Comparison of ENCODE assay signal across 10 mouse cellular contexts in genomic region chr10:40629140-40629539, GRCm38 (mm10). TPM values are rescaled to one million over a fixed set of nuclear protein-coding genes. Genes with fewer than 3 reads are reported as not detected.
A peak's percentile ranks its signal among the peaks of the same experiment; 100 is the strongest.
DNase-seq lines count a peak whose midpoint lies in the region; ATAC-seq lines count a peak whose summit lies in the region.
"Had no signal": no experiment of that assay in that cellular context is flagged by ENCODE, and none has a peak within 500 bp of the region (broad histone marks: within the 10 kb centered on the region; RNA-seq: fewer than 3 reads in every experiment).

No protein-coding gene starts in this region.

- no peaks in the 10 kb centered on the region for H3K36me3 ChIP-seq in heart, embryonic 13.5 days
- H3K36me3 ChIP-seq: limb, embryonic 13.5 days had no signal

- no peaks in the 10 kb centered on the region for H3K27me3 ChIP-seq in heart, embryonic 13.5 days (replicated peaks)
- H3K27me3 ChIP-seq: limb, embryonic 13.5 days had no signal

- H3K27ac ChIP-seq in heart, embryonic 13.5 days (replicated peaks) = peak overlapping the region; percentile 91
- H3K27ac ChIP-seq: limb, embryonic 13.5 days had no signal

- peak overlapping the region; percentile 67; the same call in 1 of the 2 replicates for H3K4me2 ChIP-seq in heart, embryonic 13.5 days
- H3K4me2 ChIP-seq: limb, embryonic 13.5 days had no signal

- H3K4me1 ChIP-seq in heart, embryonic 13.5 days = peaks cover 19% of the 10 kb centered on the region

- DNase-seq in heart, adult 11 months = peak; percentile 81
- DNase-seq in heart, adult 8-10 months (ENCODE audit: low spot score) = no peak
- DNase-seq in B cell, adult 2 months = peak; percentile 57 to 60
- DNase-seq in brain, adult 2 months (ENCODE audit: low read depth, low spot score) = peak; percentile 59
- DNase-seq in lung, postnatal 10 days = peak; percentile 66
- DNase-seq in thymus, postnatal 36 days = peak; percentile 62 to 66

- WGBS in heart, embryonic 13.5 days = 73% methylated on average over 7 of the region's 7 CpGs

- no peak overlapping the region for H3K9ac ChIP-seq in heart, embryonic 13.5 days
- H3K9ac ChIP-seq: limb, embryonic 13.5 days had no signal

- peaks cover 7% of the 10 kb centered on the region; the same call in 1 of the 2 replicates for H3K9me3 ChIP-seq in heart, embryonic 13.5 days
- H3K9me3 ChIP-seq: limb, embryonic 13.5 days had no signal

- ATAC-seq in heart, embryonic 13.5 days (ENCODE audit: extremely low read depth, insufficient number of reproducible peaks, low FRiP score, low TSS enrichment) = no peak
- ATAC-seq in monocyte, adult 5-6 weeks (replicated peaks; ENCODE audit: insufficient number of reproducible peaks, low FRiP score, low TSS enrichment, poor library complexity, severe bottlenecking) = no peak

- no peak overlapping the region for H3K4me3 ChIP-seq in heart, embryonic 13.5 days
- H3K4me3 ChIP-seq: limb, embryonic 13.5 days had no signal

RNA-seq across cellular contexts. Expression of gene Ddo, which starts 0.7 kb away (rescaled TPM):
- total RNA-seq in heart, adult 8-10 months (2022) = 10 to 100 TPM; 29.8 to 39.9 (median 33.4) TPM
- polyA plus RNA-seq in heart, embryonic 13.5 days (2015; fragmentation: Nextera tagmentation; extraction: Ambion mirVana) = 10.7 and 12.1 TPM in 2 replicates
- not detected in 3 replicates for total RNA-seq in monocyte, adult 5-6 weeks (2017)

RNA-seq across cellular contexts. Expression of gene Mettl24, which starts 53.9 kb away (rescaled TPM):
- total RNA-seq in heart, adult 8-10 months (2022) = 1 to 10 TPM in 3 of 4 experiments, under 1 TPM in 1; 0.90 to 2.4 (median 1.5) TPM
- 2.4 TPM in 2 replicates for polyA plus RNA-seq in heart, embryonic 13.5 days (2015; fragmentation: Nextera tagmentation; extraction: Ambion mirVana)
- not detected in 3 replicates for total RNA-seq in monocyte, adult 5-6 weeks (2017)

RNA-seq across cellular contexts. Expression of gene Slc22a16, which starts 59.0 kb away (rescaled TPM):
- not detected for total RNA-seq in heart, adult 8-10 months (2022)
- polyA plus RNA-seq in heart, embryonic 13.5 days (2015; fragmentation: Nextera tagmentation; extraction: Ambion mirVana) = not detected in 2 replicates
- total RNA-seq in monocyte, adult 5-6 weeks (2017) = not detected in 3 replicates
- polyA plus RNA-seq: limb, embryonic 13.5 days; stomach, embryonic 14.5 days had no signal

Comparison
In these comparisons a context has a peak if more than half of its experiments do, and no peak if none do; other contexts are left out.
1. RNA of gene Ddo, which starts 0.7 kb away (total RNA-seq): 29.8 to 39.9 TPM in heart, adult 8-10 months; not detected in monocyte, adult 5-6 weeks; every median in the first group is over 10 times any median in the second.